Mouse (Mus musculus): ENCODE results near the gene Gpr84.
A peak's percentile ranks its signal among the peaks of the same experiment; 100 is the strongest.

Gpr84 gene

GRCm38 (mm10) chr15:103335488-103336235 lies 25.2 kb upstream of the Gpr84 start:
- no peak for DNase-seq (ENCODE audit: low read depth, low spot score)

- no peak for DNase-seq (ENCODE audit: low read depth, low spot score)
Measured at GRCm38 (mm10) chr15:103335040-103335439, 24.6 kb upstream of the Gpr84 start.

GRCm38 (mm10) chr15:103334194-103334593 lies 23.8 kb upstream of the Gpr84 start:
- DNase-seq (ENCODE audit: low read depth, low spot score) = no peak

- DNase-seq (ENCODE audit: low read depth, low spot score) = no peak
Measured at GRCm38 (mm10) chr15:103333738-103334137, 23.3 kb upstream of the Gpr84 start.

GRCm38 (mm10) chr15:103333081-103333615 lies 22.7 kb upstream of the Gpr84 start:
- DNase-seq (ENCODE audit: low read depth, low spot score) = no peak

- peak; percentile 73 for DNase-seq (ENCODE audit: low read depth, low spot score)
Measured at GRCm38 (mm10) chr15:103323455-103324247, 13.2 kb upstream of the Gpr84 start.

GRCm38 (mm10) chr15:103323070-103323454 lies 12.7 kb upstream of the Gpr84 start:
- DNase-seq (ENCODE audit: low read depth, low spot score) = no peak

- DNase-seq (ENCODE audit: low read depth, low spot score) = no peak
Measured at GRCm38 (mm10) chr15:103322396-103322795, 12.0 kb upstream of the Gpr84 start.

GRCm38 (mm10) chr15:103321076-103321475 lies 10.7 kb upstream of the Gpr84 start:
- DNase-seq (ENCODE audit: low read depth, low spot score) = no peak

GRCm38 (mm10) chr15:103318201-103318816 lies 7.9 kb upstream of the Gpr84 start:
- DNase-seq (ENCODE audit: low read depth, low spot score) = no peak

GRCm38 (mm10) chr15:103317731-103318130 lies 7.3 kb upstream of the Gpr84 start:
- DNase-seq (ENCODE audit: low read depth, low spot score) = no peak

GRCm38 (mm10) chr15:103317120-103317519 lies 6.7 kb upstream of the Gpr84 start:
- DNase-seq (ENCODE audit: low read depth, low spot score) = no peak

GRCm38 (mm10) chr15:103315979-103316776 lies 5.8 kb upstream of the Gpr84 start:
- no peak for DNase-seq (ENCODE audit: low read depth, low spot score)

- DNase-seq (ENCODE audit: low read depth, low spot score) = no peak
Measured at GRCm38 (mm10) chr15:103315011-103315502, 4.6 kb upstream of the Gpr84 start.

- no peak for DNase-seq (ENCODE audit: low read depth, low spot score)
Measured at GRCm38 (mm10) chr15:103314181-103314580, 3.8 kb upstream of the Gpr84 start.

GRCm38 (mm10) chr15:103313495-103314095 lies 3.2 kb upstream of the Gpr84 start:
- peak; percentile 45 for DNase-seq (ENCODE audit: low read depth, low spot score)

GRCm38 (mm10) chr15:103308876-103309580 lies 1.4 kb downstream of the Gpr84 start:
- no peak for DNase-seq (ENCODE audit: low read depth, low spot score)

GRCm38 (mm10) chr15:103308056-103308875 lies 2.1 kb downstream of the Gpr84 start:
- DNase-seq (ENCODE audit: low read depth, low spot score) = no peak

GRCm38 (mm10) chr15:103307125-103307524 lies 3.3 kb downstream of the Gpr84 start:
- DNase-seq (ENCODE audit: low read depth, low spot score) = peak; percentile 87

All from c-Kit-negative CD71-positive TER-119-positive erythroid progenitor cells, embryonic 14.5 days (primary cell).